Mouse (Mus musculus): Measurements from ENCODE around the gene Fundc2. TPM values are rescaled to one million over a fixed set of nuclear protein-coding genes. Genes with fewer than 3 reads are reported as not detected.

Gene Fundc2
- polyA plus RNA-seq (2014; fragmentation: Illumina TruSeq; extraction: RNeasy Lipid Tissue Mini Kit (QIAGEN cat#74804); ENCODE audit: low read depth, low replicate concordance): 39.5 TPM

GRCm38 (mm10) chrX:75382195-75382771 lies at the start of gene Fundc2, which contains the start of gene F8:
Gene Fundc2, plus strand, starts transcription at chrX:75382399.
Gene F8, minus strand, starts transcription at chrX:75382615.

GRCm38 (mm10) chrX:75415936-75416785 lies 34.0 kb downstream of the Fundc2 start, which contains the start of the genes Cmc4, Mtcp1 and Brcc3:
Gene Cmc4, minus strand, starts transcription at chrX:75416584.
Gene Mtcp1, minus strand, starts transcription at chrX:75416588.
Gene Brcc3, plus strand, starts transcription at chrX:75416628.

Other genes with a start within 250 kb of the Fundc2 start
- gene Smim9, start 218.6 kb upstream of the Fundc2 start, polyA plus RNA-seq (2014; fragmentation: Illumina TruSeq; extraction: RNeasy Lipid Tissue Mini Kit (QIAGEN cat#74804); ENCODE audit: low read depth, low replicate concordance): not detected
- gene F8, start 216 bp downstream of the Fundc2 start, polyA plus RNA-seq (2014; fragmentation: Illumina TruSeq; extraction: RNeasy Lipid Tissue Mini Kit (QIAGEN cat#74804); ENCODE audit: low read depth, low replicate concordance): 1.6 TPM
- gene Cmc4, start 34.2 kb downstream of the Fundc2 start, polyA plus RNA-seq (2014; fragmentation: Illumina TruSeq; extraction: RNeasy Lipid Tissue Mini Kit (QIAGEN cat#74804); ENCODE audit: low read depth, low replicate concordance): 21.2 TPM
- 9.7 TPM for gene Mtcp1, start 34.2 kb downstream of the Fundc2 start, polyA plus RNA-seq (2014; fragmentation: Illumina TruSeq; extraction: RNeasy Lipid Tissue Mini Kit (QIAGEN cat#74804); ENCODE audit: low read depth, low replicate concordance)
- gene Brcc3, start 34.2 kb downstream of the Fundc2 start, polyA plus RNA-seq (2014; fragmentation: Illumina TruSeq; extraction: RNeasy Lipid Tissue Mini Kit (QIAGEN cat#74804); ENCODE audit: low read depth, low replicate concordance): 20.2 TPM
- gene Vbp1, start 131.9 kb downstream of the Fundc2 start, polyA plus RNA-seq (2014; fragmentation: Illumina TruSeq; extraction: RNeasy Lipid Tissue Mini Kit (QIAGEN cat#74804); ENCODE audit: low read depth, low replicate concordance): 34.9 TPM
- 1.3 TPM for gene Rab39b, start 195.8 kb downstream of the Fundc2 start, polyA plus RNA-seq (2014; fragmentation: Illumina TruSeq; extraction: RNeasy Lipid Tissue Mini Kit (QIAGEN cat#74804); ENCODE audit: low read depth, low replicate concordance)